Mouse (Mus musculus): ENCODE results near the gene Sergef. TPM values are rescaled to one million over a fixed set of nuclear protein-coding genes. Genes with fewer than 3 reads are reported as not detected.

The Sergef gene
- polyA plus RNA-seq, 2 experiments, result 3.3 to 5.5 TPM

- ATAC-seq (ENCODE audit: insufficient read depth) (no peak), DNase-seq (ENCODE audit: low read depth in 3 of 3, low spot score in 3 of 3) (no peak)
- Histone ChIP-seq H3K27ac (no peak overlapping the region), H3K4me3 (ENCODE audit: insufficient read depth in 1 of 2, low read depth in 2 of 2, low read length in 2 of 2) (no peak overlapping the region), H3K4me2 (ENCODE audit: low read depth) (no peak overlapping the region), H3K27me3 (ENCODE audit: control insufficient read depth, insufficient read depth, low read length) (peaks cover 23% of the 10 kb centered on the region), H3K9ac (replicated peaks) (no peak overlapping the region), H3K4me1 (replicated peaks; ENCODE audit: control insufficient read depth in 2 of 2, insufficient read depth in 2 of 2, low read length in 1 of 2) (no peaks in the 10 kb centered on the region), H3K36me3 (replicated peaks; ENCODE audit: control insufficient read depth, insufficient read depth, low read depth) (no peaks in the 10 kb centered on the region), H3K9me3 (ENCODE audit: control insufficient read depth, low read length) (no peaks in the 10 kb centered on the region)
- no peak for TF ChIP-seq EP300 (IDR thresholded peaks at IDR 0.05; ENCODE audit: low read depth)
- no peak for TF ChIP-seq CTCF (IDR thresholded peaks at IDR 0.05; ENCODE audit: low read depth)
- WGBS (ENCODE audit: insufficient replicate concordance), result 42% methylated on average over 3 of the region's 3 CpGs
Measured at GRCm38 (mm10) chr7:46401371-46402180, 238.0 kb downstream of the Sergef start.

- 54% methylated on average over 8 of the region's 8 CpGs for WGBS (ENCODE audit: insufficient replicate concordance)
- Histone ChIP-seq H3K4me2 (ENCODE audit: low read depth) (no peak overlapping the region), H3K27ac (no peak overlapping the region), H3K9me3 (ENCODE audit: control insufficient read depth, low read length) (no peaks in the 10 kb centered on the region), H3K27me3 (ENCODE audit: control insufficient read depth, insufficient read depth, low read length) (peaks cover 35% of the 10 kb centered on the region), H3K4me1 (replicated peaks; ENCODE audit: control insufficient read depth in 2 of 2, insufficient read depth in 2 of 2, low read length in 1 of 2) (no peaks in the 10 kb centered on the region), H3K9ac (replicated peaks) (no peak overlapping the region), H3K36me3 (replicated peaks; ENCODE audit: control insufficient read depth, insufficient read depth, low read depth) (no peaks in the 10 kb centered on the region), H3K4me3 (ENCODE audit: insufficient read depth in 1 of 2, low read depth in 2 of 2, low read length in 2 of 2) (no peak overlapping the region)
- DNase-seq (ENCODE audit: low read depth in 3 of 3, low spot score in 3 of 3) (no peak), ATAC-seq (ENCODE audit: insufficient read depth) (no peak)
- TF ChIP-seq EP300 (IDR thresholded peaks at IDR 0.05; ENCODE audit: low read depth) (no peak), CTCF (IDR thresholded peaks at IDR 0.05; ENCODE audit: low read depth) (no peak)
Measured at GRCm38 (mm10) chr7:46400346-46400745, 239.3 kb downstream of the Sergef start.

GRCm38 (mm10) chr7:46399676-46400075 is 239.9 kb downstream of the Sergef start:
- H3K4me1 ChIP-seq (replicated peaks; ENCODE audit: control insufficient read depth in 2 of 2, insufficient read depth in 2 of 2, low read length in 1 of 2), result no peaks in the 10 kb centered on the region
- TF ChIP-seq EP300 (IDR thresholded peaks at IDR 0.05; ENCODE audit: low read depth) (no peak), CTCF (IDR thresholded peaks at IDR 0.05; ENCODE audit: low read depth) (no peak)
- no peak overlapping the region for H3K9ac ChIP-seq (replicated peaks)
- no peak for ATAC-seq (ENCODE audit: insufficient read depth)
- no peaks in the 10 kb centered on the region for H3K36me3 ChIP-seq (replicated peaks; ENCODE audit: control insufficient read depth, insufficient read depth, low read depth)
- H3K4me2 ChIP-seq (ENCODE audit: low read depth), result no peak overlapping the region
- no peak for DNase-seq (ENCODE audit: low read depth in 3 of 3, low spot score in 3 of 3)
- 69% methylated on average over 1 of the region's 1 CpGs for WGBS (ENCODE audit: insufficient replicate concordance)
- H3K27me3 ChIP-seq (ENCODE audit: control insufficient read depth, insufficient read depth, low read length), result peaks cover 42% of the 10 kb centered on the region
- H3K27ac ChIP-seq, result no peak overlapping the region
- no peaks in the 10 kb centered on the region for H3K9me3 ChIP-seq (ENCODE audit: control insufficient read depth, low read length)
- H3K4me3 ChIP-seq (ENCODE audit: insufficient read depth in 1 of 2, low read depth in 2 of 2, low read length in 2 of 2), result no peak overlapping the region

- WGBS (ENCODE audit: insufficient replicate concordance), result 26% methylated on average over 4 of the region's 4 CpGs
- no peak overlapping the region for H3K4me3 ChIP-seq (ENCODE audit: insufficient read depth in 1 of 2, low read depth in 2 of 2, low read length in 2 of 2)
Measured at GRCm38 (mm10) chr7:46398612-46399011, 241.0 kb downstream of the Sergef start.

GRCm38 (mm10) chr7:46397732-46398333 is 241.8 kb downstream of the Sergef start:
- no peaks in the 10 kb centered on the region for H3K4me1 ChIP-seq (replicated peaks; ENCODE audit: control insufficient read depth in 2 of 2, insufficient read depth in 2 of 2, low read length in 1 of 2)
- H3K36me3 ChIP-seq (replicated peaks; ENCODE audit: control insufficient read depth, insufficient read depth, low read depth), result no peaks in the 10 kb centered on the region
- H3K4me3 ChIP-seq (ENCODE audit: insufficient read depth in 1 of 2, low read depth in 2 of 2, low read length in 2 of 2), result no peak overlapping the region
- no peak overlapping the region for H3K9ac ChIP-seq (replicated peaks)
- H3K9me3 ChIP-seq (ENCODE audit: control insufficient read depth, low read length), result no peaks in the 10 kb centered on the region
- DNase-seq (ENCODE audit: low read depth in 3 of 3, low spot score in 3 of 3) (no peak), ATAC-seq (ENCODE audit: insufficient read depth) (no peak)
- no peak overlapping the region for H3K27ac ChIP-seq
- 11% methylated on average over 68 of the region's 70 CpGs for WGBS (ENCODE audit: insufficient replicate concordance)
- TF ChIP-seq CTCF (IDR thresholded peaks at IDR 0.05; ENCODE audit: low read depth), result no peak
- no peak for TF ChIP-seq EP300 (IDR thresholded peaks at IDR 0.05; ENCODE audit: low read depth)
- no peak overlapping the region for H3K4me2 ChIP-seq (ENCODE audit: low read depth)
- H3K27me3 ChIP-seq (ENCODE audit: control insufficient read depth, insufficient read depth, low read length), result peaks cover 49% of the 10 kb centered on the region

More at GRCm38 (mm10) chr7:46398612-46399011, 241.0 kb downstream of the Sergef start:
- ATAC-seq (ENCODE audit: insufficient read depth) (no peak), DNase-seq (ENCODE audit: low read depth in 3 of 3, low spot score in 3 of 3) (no peak)
- no peak overlapping the region for H3K27ac ChIP-seq
- H3K36me3 ChIP-seq (replicated peaks; ENCODE audit: control insufficient read depth, insufficient read depth, low read depth), result no peaks in the 10 kb centered on the region
- TF ChIP-seq EP300 (IDR thresholded peaks at IDR 0.05; ENCODE audit: low read depth) (no peak), CTCF (IDR thresholded peaks at IDR 0.05; ENCODE audit: low read depth) (no peak)
- no peaks in the 10 kb centered on the region for H3K4me1 ChIP-seq (replicated peaks; ENCODE audit: control insufficient read depth in 2 of 2, insufficient read depth in 2 of 2, low read length in 1 of 2)
- peaks cover 49% of the 10 kb centered on the region for H3K27me3 ChIP-seq (ENCODE audit: control insufficient read depth, insufficient read depth, low read length)
- no peaks in the 10 kb centered on the region for H3K9me3 ChIP-seq (ENCODE audit: control insufficient read depth, low read length)
- no peak overlapping the region for H3K4me2 ChIP-seq (ENCODE audit: low read depth)
- no peak overlapping the region for H3K9ac ChIP-seq (replicated peaks)

Data from liver, embryonic 14.5 days (tissue).